Mouse (Mus musculus): ENCODE results near the gene Trabd. TPM values are rescaled to one million over a fixed set of nuclear protein-coding genes. Genes with fewer than 3 reads are reported as not detected.

Trabd gene
- polyA plus RNA-seq, 1 experiment from 2014 or later, result 46.4 TPM

DNA sequence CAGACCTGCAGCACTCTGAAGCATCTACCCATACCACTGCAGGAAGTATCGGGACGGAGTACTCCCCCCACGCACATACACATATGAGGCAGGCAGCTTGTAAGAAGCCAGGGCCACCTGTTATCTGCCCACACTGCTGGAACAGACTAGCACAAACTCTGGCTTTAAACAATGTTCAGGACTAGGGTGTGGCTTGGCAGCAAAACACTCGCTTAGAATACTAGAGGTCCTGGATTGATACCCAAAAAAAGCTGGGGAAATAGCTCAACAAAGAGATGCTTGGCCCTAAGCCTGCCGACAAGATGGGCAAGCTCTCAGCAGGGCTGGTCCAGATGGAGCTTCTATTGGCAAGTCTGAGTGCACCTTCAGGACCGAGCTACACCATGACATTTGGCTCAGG, 11.4 kb upstream of the Trabd start:
- Histone ChIP-seq H3K36me3 (no peaks in the 10 kb centered on the region), H3K4me1 (replicated peaks) (peaks cover 4% of the 10 kb centered on the region; the same call in 1 of the 2 replicates), H3K27ac (no peak overlapping the region), H3K4me2 (replicated peaks) (no peak overlapping the region), H3K4me3 (replicated peaks) (no peak overlapping the region), H3K9ac (no peak overlapping the region), H3K27me3 (replicated peaks) (peaks cover 47% of the 10 kb centered on the region), H3K9me3 (no peaks in the 10 kb centered on the region)
- ATAC-seq, result no peak
- 57% methylated on average over 6 of the region's 6 CpGs for whole genome bisulfite sequencing

DNA sequence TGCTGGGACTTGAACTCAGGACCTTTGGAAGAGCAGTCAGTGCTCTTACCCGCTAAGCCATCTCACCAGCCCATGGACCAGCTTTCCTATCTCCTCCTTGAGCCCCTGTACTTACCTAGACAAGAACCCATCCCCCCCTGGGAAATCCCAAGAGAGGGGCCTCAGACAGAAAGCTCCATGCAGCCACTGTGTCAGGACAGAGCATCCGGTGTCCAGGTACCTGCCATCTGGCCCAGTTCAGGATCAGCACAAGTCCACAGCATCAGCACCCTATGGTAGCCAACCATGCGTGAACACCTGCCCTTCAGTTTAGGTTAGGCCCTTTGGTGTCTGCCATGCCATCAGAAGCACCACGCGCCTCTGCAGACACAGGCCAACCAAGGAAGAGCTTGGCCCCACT, 10.0 kb upstream of the Trabd start:
- no peak for ATAC-seq
- Histone ChIP-seq H3K27me3 (replicated peaks) (peaks cover 47% of the 10 kb centered on the region), H3K36me3 (no peaks in the 10 kb centered on the region)

DNA sequence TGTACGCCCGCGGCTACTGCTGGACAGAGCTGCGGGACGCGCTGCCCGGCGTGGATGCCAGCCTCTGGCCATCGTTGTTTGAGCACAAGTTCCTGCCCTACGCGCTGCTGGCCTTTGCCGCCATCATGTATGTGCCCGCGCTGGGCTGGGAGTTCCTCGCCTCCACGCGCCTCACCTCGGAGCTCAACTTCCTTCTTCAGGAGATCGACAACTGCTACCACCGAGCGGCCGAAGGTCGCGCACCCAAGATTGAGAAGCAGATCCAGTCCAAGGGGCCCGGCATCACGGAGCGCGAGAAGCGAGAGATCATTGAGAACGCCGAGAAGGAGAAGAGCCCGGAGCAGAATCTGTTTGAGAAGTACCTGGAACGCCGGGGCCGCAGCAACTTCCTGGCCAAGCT, 7.3 kb upstream of the Trabd start:
- Histone ChIP-seq H3K4me1 (replicated peaks) (peaks cover 4% of the 10 kb centered on the region; the same call in 1 of the 2 replicates), H3K9me3 (no peaks in the 10 kb centered on the region), H3K36me3 (no peaks in the 10 kb centered on the region), H3K27me3 (replicated peaks) (peaks cover 32% of the 10 kb centered on the region), H3K9ac (no peak overlapping the region; the same call in 1 of the 2 replicates), H3K4me3 (replicated peaks) (peak overlapping the region; percentile 22), H3K27ac (no peak overlapping the region), H3K4me2 (replicated peaks) (peak overlapping the region; percentile 59)
- 17% methylated on average over 35 of the region's 35 CpGs for WGBS
- ATAC-seq, result 0 out of 2 replicates have a peak, but pooled peaks have one; percentile 13

More for the DNA sequence above, 10.0 kb upstream of the Trabd start:
- Histone ChIP-seq H3K9ac (no peak overlapping the region), H3K9me3 (no peaks in the 10 kb centered on the region), H3K4me3 (replicated peaks) (no peak overlapping the region), H3K27ac (no peak overlapping the region), H3K4me2 (replicated peaks) (no peak overlapping the region), H3K4me1 (replicated peaks) (peaks cover 4% of the 10 kb centered on the region; the same call in 1 of the 2 replicates)
- 92% methylated on average over 5 of the region's 5 CpGs for WGBS

DNA sequence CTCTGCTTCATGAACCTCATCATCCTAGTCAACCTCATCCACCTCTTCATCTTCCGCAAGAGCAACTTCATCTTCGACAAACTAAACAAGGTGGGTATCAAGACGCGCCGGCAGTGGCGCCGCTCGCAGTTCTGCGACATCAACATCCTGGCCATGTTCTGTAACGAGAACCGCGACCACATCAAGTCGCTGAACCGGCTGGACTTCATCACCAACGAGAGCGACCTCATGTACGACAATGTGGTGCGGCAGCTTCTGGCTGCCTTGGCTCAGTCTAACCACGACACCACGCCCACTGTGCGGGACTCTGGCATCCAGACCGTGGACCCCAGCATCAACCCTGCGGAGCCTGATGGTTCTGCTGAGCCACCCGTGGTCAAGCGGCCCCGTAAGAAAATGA, 6.7 kb upstream of the Trabd start:
- Histone ChIP-seq H3K27ac (no peak overlapping the region), H3K36me3 (no peaks in the 10 kb centered on the region), H3K27me3 (replicated peaks) (peaks cover 32% of the 10 kb centered on the region), H3K4me2 (replicated peaks) (peak overlapping the region; percentile 59), H3K9me3 (no peaks in the 10 kb centered on the region), H3K4me1 (replicated peaks) (peaks cover 4% of the 10 kb centered on the region; the same call in 1 of the 2 replicates), H3K4me3 (replicated peaks) (peak overlapping the region; percentile 22; the same call in 1 of the 2 replicates), H3K9ac (no peak overlapping the region; the same call in 1 of the 2 replicates)
- ATAC-seq, result no peak
- 28% methylated on average over 26 of the region's 26 CpGs for WGBS

DNA sequence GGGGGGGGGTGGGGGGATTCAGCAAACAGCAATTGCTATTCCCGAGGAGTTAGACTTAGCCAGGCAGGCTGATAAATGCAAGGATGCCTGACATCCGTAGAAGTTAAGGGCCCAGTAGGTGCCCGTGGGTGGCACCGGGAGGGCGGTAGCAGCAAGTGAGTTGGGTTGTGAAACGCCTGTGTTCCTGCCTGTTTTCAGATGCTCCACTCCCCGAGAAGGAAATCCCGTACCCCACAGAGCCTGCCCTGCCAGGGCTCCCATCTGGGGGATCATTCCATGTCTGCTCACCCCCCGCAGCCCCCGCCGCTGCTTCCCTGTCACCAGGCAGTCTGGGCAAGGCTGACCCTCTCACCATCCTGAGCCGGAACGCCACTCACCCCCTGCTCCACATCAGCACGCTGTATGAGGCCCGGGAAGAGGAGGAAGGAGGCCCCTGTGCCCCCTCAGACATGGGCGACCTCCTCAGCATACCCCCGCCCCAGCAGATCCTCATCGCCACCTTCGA, 5.5 kb upstream of the Trabd start:
- peaks cover 4% of the 10 kb centered on the region; the same call in 1 of the 2 replicates for H3K4me1 ChIP-seq (replicated peaks)
- ATAC-seq, result no peak
- H3K9me3 ChIP-seq, result no peaks in the 10 kb centered on the region
- no peaks in the 10 kb centered on the region for H3K36me3 ChIP-seq
- 73% methylated on average over 19 of the region's 19 CpGs for WGBS
- H3K4me2 ChIP-seq (replicated peaks), result no peak overlapping the region
- H3K27me3 ChIP-seq (replicated peaks), result peaks cover 32% of the 10 kb centered on the region
- no peak overlapping the region for H3K4me3 ChIP-seq (replicated peaks)
- H3K9ac ChIP-seq, result no peak overlapping the region; the same call in 1 of the 2 replicates
- H3K27ac ChIP-seq, result no peak overlapping the region

DNA sequence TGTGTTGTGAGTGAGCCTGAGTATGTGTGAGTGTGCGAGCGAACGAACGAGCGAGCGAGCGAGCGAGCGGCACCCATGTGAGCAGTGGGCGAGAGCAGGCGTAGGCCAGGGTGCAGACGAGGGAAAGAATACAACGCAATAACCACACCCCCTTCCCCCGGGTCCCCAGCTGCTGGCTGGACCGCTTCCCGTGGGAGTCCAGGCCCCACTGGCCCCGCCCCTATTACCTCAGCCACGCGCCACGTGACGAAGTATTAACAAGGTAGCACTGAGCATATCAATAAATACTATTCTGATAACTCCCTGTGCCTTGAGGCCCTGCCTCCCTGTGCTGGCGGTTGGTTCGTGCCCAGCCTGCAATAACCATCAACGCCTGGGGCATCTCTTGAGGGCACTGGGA, 4.3 kb upstream of the Trabd start:
- 0 out of 2 replicates have a peak overlapping the region, but pooled peaks have one; percentile 14 for H3K4me2 ChIP-seq (replicated peaks)
- H3K27ac ChIP-seq, result no peak overlapping the region
- peaks cover 12% of the 10 kb centered on the region; the same call in 1 of the 2 replicates for H3K4me1 ChIP-seq (replicated peaks)
- H3K4me3 ChIP-seq (replicated peaks), result no peak overlapping the region
- 65% methylated on average over 24 of the region's 24 CpGs for WGBS
- peak; percentile 22; the same call in 1 of the 2 replicates for ATAC-seq
- H3K9ac ChIP-seq, result no peak overlapping the region
- no peaks in the 10 kb centered on the region for H3K9me3 ChIP-seq
- H3K27me3 ChIP-seq (replicated peaks), result peaks cover 32% of the 10 kb centered on the region
- no peaks in the 10 kb centered on the region for H3K36me3 ChIP-seq

DNA sequence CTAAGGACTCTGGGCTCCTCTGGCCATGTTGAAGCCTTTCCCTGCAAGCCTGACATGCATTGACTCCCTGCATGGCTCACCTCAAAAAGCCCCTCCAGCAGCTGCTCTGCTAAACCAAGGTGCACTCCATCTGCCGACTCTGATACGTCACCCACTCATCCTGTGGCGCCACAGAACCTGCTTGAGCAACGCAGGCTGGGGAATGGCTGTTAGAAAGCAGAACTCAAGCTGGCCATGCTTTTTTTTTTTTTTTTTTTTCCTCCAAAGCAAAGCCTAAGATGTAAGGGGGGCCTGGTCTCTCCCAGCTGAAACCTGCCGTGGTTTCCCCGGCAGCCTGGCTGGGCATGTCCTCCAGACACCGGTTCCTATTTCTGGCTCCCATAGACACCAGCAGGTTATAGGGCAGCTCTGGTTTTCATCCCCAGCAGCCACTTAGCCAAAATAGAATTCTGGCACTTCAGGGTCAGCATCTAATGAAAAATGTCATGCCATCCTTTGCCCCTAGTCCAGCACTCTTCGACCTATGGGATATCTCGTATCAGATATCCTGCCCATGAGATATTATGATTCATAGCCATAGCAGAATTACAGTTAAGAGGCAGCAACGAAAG, 826 bp upstream of the Trabd start:
- Histone ChIP-seq H3K4me1 (replicated peaks) (peaks cover 26% of the 10 kb centered on the region), H3K4me3 (replicated peaks) (no peak overlapping the region), H3K9ac (no peak overlapping the region), H3K27me3 (replicated peaks) (0 out of 2 replicates have a peak, but pooled peaks cover 7% of the 10 kb centered on the region), H3K27ac (no peak overlapping the region), H3K9me3 (no peaks in the 10 kb centered on the region), H3K4me2 (replicated peaks) (no peak overlapping the region), H3K36me3 (no peaks in the 10 kb centered on the region)
- WGBS, result 69% methylated on average over 10 of the region's 10 CpGs
- no peak for ATAC-seq

DNA sequence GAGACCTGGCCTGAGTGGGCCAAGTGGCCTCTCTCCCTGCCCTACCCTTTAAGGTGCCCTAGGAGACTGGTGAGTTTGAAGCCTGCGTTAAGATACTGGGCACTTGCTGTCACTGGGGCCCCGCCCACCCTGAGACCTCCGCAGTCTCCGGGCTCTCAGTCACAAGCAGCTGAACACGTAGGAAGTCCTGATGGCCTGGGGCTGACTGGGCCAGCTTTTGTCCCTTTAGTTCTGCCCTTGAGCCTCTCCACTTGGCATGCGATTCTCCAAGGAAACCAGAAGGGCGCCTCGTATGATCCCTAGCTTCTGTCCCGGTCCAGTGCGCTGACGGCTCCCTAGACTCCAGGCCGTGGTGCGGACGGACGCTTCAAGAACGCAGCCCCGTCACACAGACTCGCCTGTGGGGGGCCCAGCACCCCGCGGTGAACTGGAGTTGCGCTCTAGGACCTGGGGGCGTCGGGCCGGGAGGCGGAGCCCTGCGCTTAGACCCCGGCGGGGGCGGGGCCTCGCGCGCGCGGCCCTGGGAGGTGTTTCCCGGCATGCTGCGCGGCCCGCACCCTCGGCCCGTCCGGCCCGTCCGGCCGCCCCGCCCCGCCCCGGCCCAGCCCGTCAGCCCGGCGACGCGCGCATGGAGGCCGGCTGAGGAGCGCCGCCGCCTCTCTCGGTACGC, 689 bp downstream of the Trabd start:
- Histone ChIP-seq H3K4me2 (replicated peaks) (peak overlapping the region; percentile 87), H3K9ac (peak overlapping the region; percentile 77), H3K4me1 (replicated peaks) (peaks cover 26% of the 10 kb centered on the region), H3K4me3 (replicated peaks) (peak overlapping the region; percentile 68), H3K9me3 (no peaks in the 10 kb centered on the region), H3K27me3 (replicated peaks) (no peaks in the 10 kb centered on the region), H3K27ac (peak overlapping the region; percentile 85), H3K36me3 (no peaks in the 10 kb centered on the region)
- ATAC-seq, result peak; percentile 94
- under 1% methylated on average over 50 of the region's 59 CpGs for WGBS

DNA sequence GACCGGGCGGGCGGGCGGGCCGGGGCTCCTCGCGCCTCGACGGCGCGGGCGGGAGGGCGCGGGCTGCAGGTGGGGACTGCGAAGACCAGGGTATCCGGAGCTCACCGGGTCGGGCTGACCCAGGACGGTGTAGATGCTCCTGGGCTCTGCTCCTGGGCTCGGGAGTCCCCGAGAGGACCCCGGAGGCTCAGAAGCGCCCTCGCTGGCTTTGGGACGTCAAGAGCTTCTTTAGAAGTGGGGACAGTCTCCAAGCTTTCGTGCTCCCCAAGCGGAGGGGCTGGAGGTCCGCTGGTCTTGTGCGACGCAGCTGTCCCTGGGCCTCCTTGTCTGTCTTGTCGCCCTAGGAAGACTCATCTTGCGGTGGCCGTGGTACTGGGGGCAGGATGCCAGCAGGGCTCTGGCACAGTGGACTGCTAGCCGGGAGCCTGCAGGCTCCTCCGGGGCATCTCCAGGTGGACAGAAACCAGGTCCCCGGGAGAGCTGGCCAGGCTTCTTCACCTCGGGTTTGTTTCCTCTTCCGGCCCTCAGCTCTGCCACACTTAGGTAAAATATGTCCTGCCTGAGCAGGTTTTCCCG, 1.3 kb downstream of the Trabd start:
- H3K27ac ChIP-seq, result peak overlapping the region; percentile 85
- ATAC-seq, result peak; percentile 35

DNA sequence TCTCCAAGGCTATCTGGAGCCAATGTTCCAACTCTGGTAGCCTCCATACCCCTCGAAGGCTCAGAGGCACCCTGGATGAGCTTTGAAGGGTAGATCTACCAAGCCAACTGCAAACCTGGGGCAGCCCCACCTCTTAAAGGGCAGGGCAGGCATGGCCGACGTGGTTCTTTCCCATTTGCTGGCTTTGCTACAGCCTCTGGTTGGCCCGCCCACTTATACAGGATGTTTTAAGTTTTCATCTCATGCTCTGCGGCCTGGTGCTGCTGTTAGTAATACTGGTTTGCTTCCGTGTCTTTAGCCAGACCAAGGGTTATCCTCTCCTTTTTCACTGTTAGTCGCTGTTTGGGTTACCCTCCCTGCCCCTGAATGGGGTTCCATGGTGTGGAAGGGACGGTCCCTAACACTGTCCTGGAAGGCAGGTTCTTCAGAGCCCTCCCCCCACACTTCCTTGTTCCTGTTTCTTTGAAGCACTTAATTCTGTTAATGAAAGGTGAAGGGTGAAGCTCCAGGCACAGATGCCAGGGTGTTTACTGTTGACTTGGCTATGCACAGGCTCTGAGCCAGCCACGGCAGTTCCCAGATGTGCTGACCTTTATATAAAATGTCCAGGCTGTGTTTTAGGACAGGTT, 3.4 kb downstream of the Trabd start:
- peaks cover 17% of the 10 kb centered on the region; the same call in 1 of the 2 replicates for H3K36me3 ChIP-seq
- ATAC-seq, result no peak
- H3K9ac ChIP-seq, result peak overlapping the region; percentile 16; the same call in 1 of the 2 replicates
- peak overlapping the region; percentile 68; the same call in 1 of the 2 replicates for H3K4me3 ChIP-seq (replicated peaks)
- H3K27ac ChIP-seq, result no peak overlapping the region
- peak overlapping the region; percentile 87 for H3K4me2 ChIP-seq (replicated peaks)
- H3K9me3 ChIP-seq, result no peaks in the 10 kb centered on the region
- no peaks in the 10 kb centered on the region for H3K27me3 ChIP-seq (replicated peaks)
- peaks cover 26% of the 10 kb centered on the region for H3K4me1 ChIP-seq (replicated peaks)
- 51% methylated on average over 9 of the region's 9 CpGs for WGBS

More for the DNA sequence above, 1.3 kb downstream of the Trabd start:
- peaks cover 2% of the 10 kb centered on the region; the same call in 1 of the 2 replicates for H3K36me3 ChIP-seq
- H3K9ac ChIP-seq, result peak overlapping the region; percentile 77
- H3K9me3 ChIP-seq, result no peaks in the 10 kb centered on the region
- H3K27me3 ChIP-seq (replicated peaks), result no peaks in the 10 kb centered on the region
- peak overlapping the region; percentile 87 for H3K4me2 ChIP-seq (replicated peaks)
- whole genome bisulfite sequencing, result 0% methylated on average over 31 of the region's 39 CpGs
- peaks cover 26% of the 10 kb centered on the region for H3K4me1 ChIP-seq (replicated peaks)
- H3K4me3 ChIP-seq (replicated peaks), result peak overlapping the region; percentile 68

DNA sequence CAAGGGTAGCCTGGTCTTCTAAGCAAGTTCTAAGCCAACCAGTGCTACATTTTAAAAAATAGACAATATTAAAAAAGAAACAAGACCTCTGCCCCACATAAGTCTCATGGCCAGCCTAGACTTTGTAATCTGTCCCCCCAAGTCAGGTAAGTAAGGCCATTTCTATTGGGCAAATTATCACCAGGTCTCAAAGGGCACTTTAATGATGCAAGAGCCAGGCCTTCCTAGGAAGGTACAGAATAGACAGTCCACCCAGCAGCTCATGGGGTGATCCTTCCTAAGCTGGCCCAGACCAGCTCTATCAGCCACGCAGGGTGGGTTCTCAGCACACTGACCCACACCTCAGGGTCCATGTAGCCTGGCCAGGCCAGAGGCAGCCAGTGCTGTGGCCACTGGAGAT, 9.0 kb downstream of the Trabd start:
- no peak for ATAC-seq

DNA sequence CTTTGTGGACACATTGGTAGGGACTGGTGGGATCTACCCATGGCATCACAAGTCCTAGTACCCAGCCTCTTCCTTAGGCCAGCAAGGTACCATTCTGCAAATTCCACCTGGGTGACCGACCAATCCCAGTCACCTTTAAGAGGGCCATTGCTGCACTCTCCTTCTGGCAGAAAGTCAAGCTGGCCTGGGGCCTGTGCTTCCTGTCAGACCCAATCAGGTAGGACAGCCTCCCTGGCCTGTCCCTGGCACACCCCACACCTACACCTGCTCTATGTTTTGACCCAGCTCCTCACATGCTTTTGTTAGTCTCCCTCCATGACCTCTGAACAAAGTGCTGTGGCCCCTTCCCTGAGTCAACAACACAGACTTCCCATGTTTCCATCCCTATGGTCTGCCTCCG, 9.9 kb downstream of the Trabd start:
- H3K4me1 ChIP-seq (replicated peaks), result peaks cover 3% of the 10 kb centered on the region
- WGBS, result 89% methylated on average over 2 of the region's 2 CpGs
- ATAC-seq, result no peak
- peaks cover 37% of the 10 kb centered on the region for H3K36me3 ChIP-seq
- H3K4me2 ChIP-seq (replicated peaks), result no peak overlapping the region
- no peaks in the 10 kb centered on the region for H3K9me3 ChIP-seq
- no peak overlapping the region for H3K4me3 ChIP-seq (replicated peaks)
- H3K9ac ChIP-seq, result no peak overlapping the region
- no peak overlapping the region for H3K27ac ChIP-seq
- H3K27me3 ChIP-seq (replicated peaks), result no peaks in the 10 kb centered on the region

More for the DNA sequence above, 9.0 kb downstream of the Trabd start:
- H3K4me1 ChIP-seq (replicated peaks), result no peaks in the 10 kb centered on the region; the same call in 1 of the 2 replicates
- no peak overlapping the region for H3K27ac ChIP-seq
- H3K4me3 ChIP-seq (replicated peaks), result no peak overlapping the region
- peaks cover 37% of the 10 kb centered on the region for H3K36me3 ChIP-seq
- H3K4me2 ChIP-seq (replicated peaks), result no peak overlapping the region
- no peaks in the 10 kb centered on the region for H3K27me3 ChIP-seq (replicated peaks)
- H3K9me3 ChIP-seq, result no peaks in the 10 kb centered on the region
- 100% methylated on average over 1 of the region's 1 CpGs for WGBS
- H3K9ac ChIP-seq, result no peak overlapping the region
